Mouse (Mus musculus) left cerebral cortex, postnatal 14 days (tissue): ENCODE measurements around the gene Lrrc58. TPM values are rescaled to one million over a fixed set of nuclear protein-coding genes. Genes with fewer than 3 reads are reported as not detected.

ENCODE experiments used
- DNase-seq, 2 experiments: peaks; one replicate each; pipeline ENCODE4 v3.0.0; 2021 to 2022; ENCODE audit warnings: low spot score in 2 of 2, mixed read lengths in 1 of 2
- intact Hi-C: fragments of 180-260 bp; cut with DNase I; formaldehyde crosslinking; loops from one replicate; pipeline ENCODE4 v1.15.1; 2025
- long read RNA-seq, 2 experiments: library from polyadenylated mRNA; stranded (forward); transcript quantifications; one replicate each; pipeline ENCODE4 v2.0.0; 2021
- total RNA-seq, 2 experiments: library from RNA; stranded (reverse); gene quantifications; 2 replicates each; pipeline ENCODE4 v1.2.3; 2021

The Lrrc58 gene
- total RNA-seq = 100 to 1,000 TPM; 108 to 119 TPM
- long read RNA-seq, experiment 1, full-length matches to known transcripts = 11 of 31 reads
- long read RNA-seq, experiment 1, partial matches to known transcripts = 0 of 31 reads
- long read RNA-seq, experiment 1, other reads (novel, unspliced or antisense) = 20 of 31 reads
- long read RNA-seq, experiment 2, full-length matches to known transcripts = 13 of 24 reads
- long read RNA-seq, experiment 2, partial matches to known transcripts = 0 of 24 reads
- long read RNA-seq, experiment 2, other reads (novel, unspliced or antisense) = 11 of 24 reads

DNA sequence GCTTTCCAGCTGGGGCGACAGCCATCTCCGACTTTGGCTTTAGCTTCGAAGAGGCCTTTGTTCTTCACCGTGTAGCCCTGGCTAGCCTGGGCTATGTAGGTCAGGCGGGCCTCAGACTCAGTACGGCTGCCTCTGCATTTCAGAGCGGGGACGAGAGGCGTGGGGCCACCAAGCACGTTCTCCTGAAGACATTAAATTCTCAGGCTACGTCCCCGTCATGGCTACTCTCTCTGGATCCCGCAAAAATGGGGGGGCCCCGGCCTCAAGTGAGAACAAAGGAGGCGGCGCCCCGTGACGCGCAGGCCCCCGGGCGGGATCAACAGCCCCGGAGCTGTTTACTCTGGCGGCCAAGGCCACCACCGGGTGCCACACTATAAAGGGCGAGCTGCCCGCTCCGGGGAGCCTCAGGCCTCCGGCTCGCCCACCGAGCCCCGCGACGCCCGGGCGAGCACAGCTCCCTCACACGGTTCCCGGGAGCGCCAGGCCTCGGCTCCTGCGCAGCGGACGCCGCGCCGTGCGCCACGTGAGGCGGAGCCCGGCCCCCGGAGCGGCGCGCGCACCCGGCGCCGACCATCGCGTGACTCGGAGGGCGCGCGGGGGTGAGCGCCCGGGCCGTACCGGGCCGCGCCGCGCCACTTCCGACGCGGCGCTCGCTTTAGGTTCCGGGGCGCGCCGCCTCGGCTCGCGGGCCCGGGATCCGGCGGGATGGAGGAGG lies at the start of gene Lrrc58:
Gene Lrrc58, plus strand, starts transcription at position 599 of the 715 bp plus-strand sequence.
- peak; percentile 82 to 87 for DNase-seq
- intact Hi-C loops = loop anchor here (5.0 kb wide), 2 partner anchors 186 to 224 kb away; no protein-coding TSS in a partner anchor

DNA sequence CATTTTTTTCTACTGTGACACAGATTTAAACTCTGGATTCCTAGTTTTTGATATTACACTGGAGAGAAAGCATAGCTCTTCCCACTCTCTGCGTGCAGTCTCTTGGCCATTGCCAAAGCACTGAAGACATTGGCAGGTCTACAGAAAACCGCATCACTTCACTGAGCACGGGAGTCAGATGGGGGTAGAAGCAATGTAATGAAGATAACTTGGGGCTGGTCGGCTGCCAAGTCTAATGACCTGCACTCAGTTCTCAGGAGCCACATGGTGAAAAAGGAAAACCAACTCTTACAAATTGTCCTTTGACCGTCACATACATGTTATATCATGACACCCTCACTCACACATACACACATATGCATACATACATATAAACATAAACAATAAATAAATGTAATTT lies 44.2 kb upstream of the Lrrc58 start:
- intact Hi-C loops = loop anchor here (10.0 kb wide), 1 partner anchor 371 kb away; no protein-coding TSS in a partner anchor
- DNase-seq = no peak

DNA sequence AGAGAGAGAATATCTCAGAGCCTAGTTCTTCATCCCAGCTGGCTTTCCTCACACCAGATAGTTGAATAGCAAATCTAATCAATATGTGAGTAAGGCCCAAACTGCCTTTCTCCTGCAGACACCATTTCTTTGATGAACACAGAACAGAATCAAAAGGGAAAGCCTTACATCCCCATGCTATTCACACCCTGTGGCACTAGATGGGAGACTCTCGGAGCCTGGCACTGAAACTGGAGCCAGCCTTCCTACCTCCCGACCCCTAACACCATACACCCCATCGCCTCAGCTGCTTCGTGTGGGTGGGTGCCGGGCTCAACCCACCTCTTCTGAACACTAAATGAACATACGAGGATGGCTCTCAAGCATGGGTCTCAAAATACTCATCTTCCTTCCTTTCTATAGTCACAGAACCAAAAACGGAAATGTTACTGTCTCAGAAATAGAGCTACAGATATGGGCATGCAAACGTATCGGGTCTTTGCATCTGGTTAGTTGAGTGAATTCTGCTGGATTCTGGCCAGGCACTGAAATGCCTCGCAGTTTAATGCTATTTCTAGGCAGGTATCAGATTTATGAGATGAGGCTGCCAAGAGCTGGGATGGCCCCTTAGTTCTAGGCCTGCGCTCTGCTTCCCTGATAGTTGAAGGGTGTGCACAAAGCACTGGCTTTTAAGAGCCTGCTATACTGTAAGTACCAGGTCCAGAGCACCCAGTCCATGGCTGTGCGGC lies 43.2 kb upstream of the Lrrc58 start:
- intact Hi-C loops = loop anchor here (10.0 kb wide), 1 partner anchor 370 kb away; no protein-coding TSS in a partner anchor

DNA sequence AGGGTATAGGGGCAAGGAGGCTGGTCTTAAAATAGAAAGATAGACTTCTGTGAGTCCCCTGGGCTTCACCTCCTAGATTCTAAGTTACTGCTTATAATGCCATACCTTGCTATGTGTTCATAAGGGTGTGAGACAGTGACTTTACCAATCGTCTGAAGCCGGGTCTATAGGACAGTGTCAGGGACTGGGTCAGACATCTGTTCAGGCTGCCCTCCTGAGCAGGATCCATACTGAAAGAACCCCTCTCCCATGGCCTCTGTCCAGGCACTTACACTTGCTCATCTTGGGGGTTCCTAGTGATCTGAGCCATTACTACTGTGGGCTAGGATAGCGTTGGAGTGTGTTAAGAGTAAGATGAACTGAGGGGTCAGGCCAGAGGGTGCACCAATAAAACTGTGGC lies 41.9 kb upstream of the Lrrc58 start:
- intact Hi-C loops = loop anchor here (10.0 kb wide), 1 partner anchor 369 kb away; no protein-coding TSS in a partner anchor
- no peak for DNase-seq

More for the DNA sequence above, 43.2 kb upstream of the Lrrc58 start:
- DNase-seq = peak; percentile 67 to 73

DNA sequence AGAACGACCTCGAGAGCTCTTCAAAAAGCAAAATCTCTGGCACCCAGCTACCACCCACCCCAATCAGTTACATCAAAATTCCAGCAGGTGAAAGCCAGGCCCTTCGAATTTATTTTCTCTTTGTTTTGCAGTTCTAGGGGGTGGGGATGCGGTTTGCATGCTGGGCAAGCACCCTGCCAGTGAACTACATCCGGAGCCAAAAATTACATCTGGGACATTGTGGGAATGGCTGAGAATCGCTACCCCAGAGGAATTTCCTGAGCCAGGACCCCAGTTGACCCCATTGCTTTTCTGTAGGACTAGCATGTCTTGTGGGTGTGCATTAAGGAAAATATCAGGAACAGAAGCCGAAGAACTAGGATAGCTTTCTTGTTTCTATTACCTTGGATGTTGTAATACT lies 37.1 kb upstream of the Lrrc58 start:
- intact Hi-C loops = loop anchor here (5.0 kb wide), 1 partner anchor 116 kb away; no protein-coding TSS in a partner anchor

DNA sequence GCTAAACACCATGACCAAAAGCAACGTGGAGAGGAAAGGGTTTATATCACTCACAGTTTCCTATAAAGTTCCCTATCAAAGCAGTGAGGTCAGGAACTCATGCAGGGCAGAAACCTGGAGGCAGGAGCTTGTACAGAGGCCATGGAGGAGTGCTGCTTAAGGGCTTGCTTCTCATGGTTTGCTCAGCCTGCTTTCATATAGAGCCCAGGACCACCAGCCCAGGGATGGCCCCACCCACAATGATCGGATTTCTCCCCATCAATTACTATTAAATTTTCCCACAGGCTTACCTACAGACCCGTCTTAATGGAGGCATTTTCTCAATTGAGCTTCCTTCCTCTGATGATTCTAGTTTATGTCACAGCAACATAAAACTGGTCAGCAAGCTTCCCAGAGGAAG lies 30.6 kb upstream of the Lrrc58 start:
- intact Hi-C loops = no loop called here

More for the DNA sequence above, 37.1 kb upstream of the Lrrc58 start:
- DNase-seq = no peak

DNA sequence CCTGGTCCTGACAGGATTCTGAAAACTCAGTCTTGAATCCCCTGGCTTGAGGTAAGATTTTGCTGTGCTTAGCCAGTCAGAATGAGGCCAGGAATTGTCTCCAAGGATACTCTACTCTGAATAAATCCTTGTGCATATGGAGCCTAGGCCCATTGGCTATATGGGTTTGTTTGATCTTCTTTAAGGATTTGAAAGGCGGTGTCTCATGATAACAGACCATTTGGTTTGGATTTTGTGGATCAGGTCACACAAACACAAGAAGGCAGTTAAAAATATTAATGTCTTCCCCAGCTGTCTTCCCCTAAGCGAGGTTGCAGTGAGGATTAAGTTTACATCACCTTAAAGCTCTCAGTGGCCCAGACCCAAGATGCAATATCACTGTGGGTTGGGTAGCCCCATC lies 25.8 kb upstream of the Lrrc58 start:
- intact Hi-C loops = no loop called here
- no peak for DNase-seq

More for the DNA sequence above, 30.6 kb upstream of the Lrrc58 start:
- DNase-seq = no peak

DNA sequence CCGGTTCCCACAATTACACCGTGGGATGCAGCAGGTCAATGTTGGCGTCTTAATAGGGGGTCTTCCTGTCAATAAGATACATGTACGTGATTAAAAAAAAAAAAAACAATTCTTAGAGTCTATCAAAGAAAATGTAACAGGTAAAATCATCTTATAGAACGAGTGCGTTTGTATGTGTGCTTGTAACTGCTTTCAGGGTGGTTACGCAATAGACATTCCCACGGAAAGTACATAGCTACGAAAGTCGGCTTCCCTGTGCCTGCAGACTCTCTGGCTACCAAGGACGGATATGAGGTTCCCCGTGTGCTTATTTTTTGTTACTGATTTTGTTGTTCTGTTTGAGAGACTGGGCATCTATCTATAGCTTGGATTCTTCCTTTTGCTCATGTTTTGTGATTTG lies 24.4 kb upstream of the Lrrc58 start:
- no peak for DNase-seq
- intact Hi-C loops = no loop called here

DNA sequence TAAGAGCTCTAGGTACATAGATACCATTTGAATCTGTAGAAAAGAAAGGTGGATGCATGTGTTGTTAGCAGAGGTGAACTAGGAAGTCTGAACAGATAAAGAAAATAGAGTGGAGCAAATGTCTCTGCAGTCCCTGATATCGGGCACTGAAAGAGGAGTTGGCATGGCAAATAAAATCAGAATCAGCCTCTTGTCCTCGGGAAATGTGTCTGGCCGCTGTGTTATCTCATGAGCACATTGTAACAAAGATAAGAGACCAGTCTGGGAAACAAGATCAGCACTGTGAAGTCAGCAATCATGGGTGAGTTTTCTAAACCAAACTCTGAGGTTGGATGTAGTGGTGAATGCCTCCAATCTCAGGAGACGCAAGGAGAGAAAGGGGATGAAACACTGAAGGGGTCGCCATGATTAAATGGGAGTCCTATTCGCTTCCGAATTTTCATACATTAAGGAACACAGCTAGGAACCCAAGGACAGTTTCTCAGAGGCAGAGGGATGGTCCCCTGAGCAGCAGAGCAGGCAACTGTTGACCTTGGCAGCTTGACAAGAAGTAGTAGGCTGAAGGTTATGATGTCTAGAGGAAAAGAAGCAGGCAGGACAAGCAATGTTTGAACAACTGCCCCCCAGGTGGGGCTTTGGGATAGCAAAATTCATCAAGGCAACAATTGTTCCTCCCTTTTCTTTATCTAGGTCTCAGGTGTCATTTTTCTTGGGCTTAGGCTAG lies 22.8 kb upstream of the Lrrc58 start:
- DNase-seq = no peak
- intact Hi-C loops = no loop called here

DNA sequence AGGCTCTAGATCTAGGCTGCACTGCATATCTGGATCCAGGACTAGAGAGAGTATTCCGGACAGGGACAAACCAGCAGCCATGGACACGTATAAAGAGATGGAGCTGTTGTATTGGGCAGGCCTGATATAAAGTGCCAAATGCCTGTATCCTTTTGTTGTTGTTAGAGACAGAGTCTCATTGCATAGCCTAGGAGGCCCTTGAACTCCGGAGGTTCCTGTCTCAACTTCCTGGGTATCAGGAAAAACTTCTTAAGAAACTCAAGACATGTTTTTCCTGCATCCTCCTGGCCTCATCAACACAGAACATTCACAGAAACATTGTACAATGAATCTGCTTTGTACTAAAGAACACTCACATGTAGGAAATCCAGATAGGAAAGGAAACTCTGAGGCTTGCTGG lies 21.1 kb upstream of the Lrrc58 start:
- intact Hi-C loops = no loop called here
- DNase-seq = no peak

DNA sequence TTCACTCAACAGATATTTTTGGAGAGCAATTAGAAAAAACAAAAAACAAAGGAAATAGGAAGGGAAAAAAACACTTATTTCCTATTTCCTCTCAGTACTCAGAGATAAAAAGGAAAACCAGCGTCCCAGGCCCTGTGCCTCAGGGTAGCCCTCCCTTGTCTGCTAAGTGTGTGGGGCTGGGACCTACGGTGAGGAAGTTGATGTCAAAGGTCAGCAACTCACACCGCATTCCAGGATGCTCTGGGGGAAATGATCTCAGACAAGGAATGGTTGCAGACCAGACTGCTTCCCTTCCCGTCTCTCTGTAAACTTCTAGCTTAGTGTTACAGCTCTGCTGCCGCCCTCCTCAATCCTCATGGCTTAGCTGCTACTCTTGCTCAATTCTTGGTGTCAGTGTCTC lies 16.8 kb upstream of the Lrrc58 start:
- intact Hi-C loops = no loop called here

DNA sequence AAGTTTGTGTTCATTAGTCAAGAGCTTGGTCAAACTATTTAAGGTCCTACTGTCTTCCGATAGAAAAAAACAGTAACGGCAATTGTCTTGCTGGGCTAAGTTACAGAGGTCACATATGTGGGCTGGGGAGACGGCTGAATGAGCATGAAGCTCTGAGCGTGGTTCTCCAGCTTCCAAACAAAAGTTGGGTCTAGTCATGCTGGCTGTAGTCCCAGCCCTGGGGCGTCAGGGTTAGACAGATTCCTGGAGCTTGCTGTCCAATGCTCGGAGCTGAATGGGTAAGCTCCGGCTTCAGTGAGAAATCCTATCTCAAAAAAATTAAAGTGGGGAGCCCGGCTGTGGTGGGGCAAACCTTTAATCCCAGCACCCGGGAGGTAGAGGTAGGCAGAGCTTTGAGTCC lies 14.9 kb upstream of the Lrrc58 start:
- no peak for DNase-seq
- intact Hi-C loops = no loop called here

More for the DNA sequence above, 16.8 kb upstream of the Lrrc58 start:
- DNase-seq = no peak

DNA sequence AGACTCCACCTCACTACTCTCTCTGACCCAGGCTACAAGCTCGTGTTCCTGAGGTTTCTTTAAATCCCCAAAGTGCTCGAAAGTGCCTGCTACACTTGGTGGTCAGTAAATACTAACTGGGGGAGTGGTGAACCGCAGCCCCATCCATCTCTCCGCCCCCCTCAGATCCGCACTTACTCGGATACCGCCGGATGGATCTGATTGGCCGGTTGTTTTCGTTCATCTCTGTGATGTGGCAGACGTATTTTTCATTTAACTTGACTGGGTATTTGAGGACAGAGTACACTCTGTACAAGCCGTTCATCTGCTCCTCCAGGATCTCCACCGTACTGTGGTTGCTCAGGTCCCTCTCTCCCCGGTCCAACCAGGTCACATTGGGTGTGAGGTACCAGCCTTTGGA lies 14.1 kb upstream of the Lrrc58 start:
- DNase-seq = no peak
- intact Hi-C loops = no loop called here

DNA sequence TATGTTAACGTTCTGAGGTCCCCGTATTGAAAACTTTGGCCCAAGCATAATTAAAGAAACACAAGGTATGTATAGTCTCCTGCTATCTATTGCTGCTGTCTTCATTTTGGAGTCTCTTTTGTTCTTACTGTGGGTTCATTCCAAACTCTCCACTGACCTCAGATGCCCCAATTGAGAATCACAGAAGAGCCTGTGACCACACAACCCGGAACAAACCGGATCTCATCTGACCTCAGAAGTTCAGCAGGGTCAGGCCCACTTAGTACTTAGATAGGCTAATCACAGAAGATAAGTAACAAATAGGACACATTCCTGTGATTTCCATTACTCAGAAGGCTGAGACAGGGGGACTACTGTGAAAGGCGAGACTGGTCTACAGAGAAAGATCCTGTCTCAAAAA lies 13.6 kb upstream of the Lrrc58 start:
- intact Hi-C loops = no loop called here
- no peak for DNase-seq

DNA sequence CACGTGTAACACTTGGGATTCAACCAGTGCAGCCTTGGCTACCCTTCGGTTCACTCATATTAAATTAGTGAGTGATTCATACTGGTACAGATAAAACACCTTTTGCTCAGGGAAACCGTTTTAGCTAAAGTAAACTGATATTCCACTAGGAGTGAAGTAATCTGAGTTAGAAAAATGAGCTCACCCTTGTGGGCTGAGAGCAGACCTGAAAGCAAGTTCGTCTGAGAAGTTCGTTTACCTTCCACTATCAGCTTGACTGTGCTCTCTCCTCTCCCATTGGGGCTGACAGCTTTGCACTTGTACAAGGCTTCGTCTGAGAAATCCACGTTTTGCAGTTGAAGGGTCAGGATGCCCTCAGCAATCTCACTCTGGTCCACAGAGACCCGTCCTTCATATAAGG lies 12.6 kb upstream of the Lrrc58 start:
- DNase-seq = no peak
- intact Hi-C loops = no loop called here

DNA sequence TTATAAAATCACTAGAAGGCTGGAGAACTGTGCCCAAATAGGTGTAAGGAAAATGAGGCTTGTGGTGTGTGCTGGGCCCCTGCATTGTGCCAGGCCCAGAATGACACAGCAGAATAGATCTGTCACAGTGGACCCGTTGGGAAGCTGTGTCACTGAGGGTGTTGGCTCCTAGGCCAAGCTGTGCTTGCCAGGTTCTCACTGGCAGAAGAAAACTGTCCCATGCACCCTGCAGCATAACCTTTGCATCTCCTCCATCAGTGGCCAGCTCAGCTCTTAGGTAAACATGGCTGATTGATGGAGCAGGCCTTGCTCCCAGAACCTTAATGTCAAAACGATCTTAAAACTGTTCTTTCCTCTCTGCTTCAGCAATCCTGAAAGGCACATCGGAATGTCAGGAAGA lies 11.9 kb upstream of the Lrrc58 start:
- intact Hi-C loops = no loop called here
- DNase-seq = no peak

DNA sequence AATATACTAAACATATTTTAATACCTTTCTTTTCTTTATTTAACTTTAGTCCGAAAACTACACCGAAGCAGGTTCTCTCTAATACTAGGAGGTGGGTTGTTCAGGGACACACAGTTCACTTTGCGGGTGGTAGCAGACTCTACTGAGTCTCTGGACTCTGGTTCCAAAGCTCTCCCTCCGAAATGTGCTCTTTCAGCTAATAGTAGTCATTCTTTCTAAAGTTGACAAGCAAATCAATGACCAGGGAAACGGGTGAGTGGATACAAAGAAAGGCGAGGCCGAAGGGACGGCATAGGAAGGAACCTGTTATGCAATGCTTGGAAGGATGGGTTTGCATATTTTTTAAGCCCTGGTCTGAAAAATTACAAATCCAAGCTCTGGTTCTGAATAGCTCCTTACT lies 10.7 kb upstream of the Lrrc58 start:
- intact Hi-C loops = no loop called here
- DNase-seq = no peak

DNA sequence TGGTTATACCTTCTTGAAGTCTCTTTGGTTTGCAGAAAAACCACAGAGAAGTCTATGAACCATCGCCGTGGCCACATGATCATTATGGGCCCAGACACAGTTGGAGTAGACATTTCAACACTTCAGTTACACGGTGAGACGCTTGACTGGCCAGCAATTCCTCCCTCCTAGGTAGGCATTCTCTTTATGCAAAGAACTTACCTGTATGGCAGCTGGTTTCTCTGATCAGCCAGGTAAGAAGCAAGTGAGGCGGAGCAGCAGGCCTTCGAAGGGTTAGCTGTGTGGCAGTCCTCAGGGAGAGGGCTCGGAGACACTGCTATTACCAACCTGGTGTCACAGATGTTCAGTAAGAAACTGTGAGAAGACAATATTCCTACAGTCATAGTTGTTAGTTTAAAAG lies 8.0 kb upstream of the Lrrc58 start:
- DNase-seq = no peak
- intact Hi-C loops = no loop called here

DNA sequence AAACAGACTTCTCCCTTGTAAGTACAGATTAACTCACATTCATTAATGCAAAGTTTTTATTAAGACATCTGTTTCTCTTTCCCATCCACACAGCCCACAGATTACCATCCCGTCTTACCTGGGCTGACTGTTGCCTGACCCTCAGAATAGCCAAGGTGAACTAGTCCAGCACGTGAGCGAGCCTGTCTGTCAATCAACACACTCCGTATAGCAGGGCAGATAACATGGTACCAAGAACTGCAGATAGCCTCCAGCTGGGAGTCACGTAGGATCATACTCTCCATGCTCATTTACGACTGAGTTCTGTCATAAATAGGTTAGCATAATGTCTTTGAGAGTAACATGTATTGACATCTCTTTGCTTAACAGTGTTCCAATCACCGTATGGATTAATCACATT lies 7.2 kb upstream of the Lrrc58 start, which contains the start of gene Gm36028:
Gene Gm36028, minus strand, starts transcription at position 118 of the 400 bp plus-strand sequence.
- DNase-seq = no peak
- intact Hi-C loops = no loop called here
